Mouse (Mus musculus) embryonic facial prominence, embryonic 10.5 days (tissue): Measurements from ENCODE around the gene Ccdc59. TPM values are rescaled to one million over a fixed set of nuclear protein-coding genes. Genes with fewer than 3 reads are reported as not detected.

ENCODE experiments used
- DNase-seq: peaks from one replicate; pipeline ENCODE4 v3.0.0-alpha.2; 2017; ENCODE audit warnings: low spot score
- H3K27ac ChIP-seq: fragments of 300-500 bp; sonication (generic); replicated peaks from 2 replicates; pipeline ENCODE4 v1.5.1; 2016; ENCODE audit warnings: mild to moderate bottlenecking
- H3K27me3 ChIP-seq: fragments of 300-500 bp; sonication (generic); replicated peaks from 2 replicates; pipeline ENCODE4 v1.6.1; 2016; ENCODE audit warnings: low read depth, mild to moderate bottlenecking; ENCODE audit not compliant: poor library complexity, severe bottlenecking
- H3K36me3 ChIP-seq: fragments of 300-500 bp; sonication (generic); replicated peaks from 2 replicates; pipeline ENCODE4 v1.6.1; 2016; ENCODE audit warnings: mild to moderate bottlenecking, moderate library complexity
- H3K4me1 ChIP-seq: fragments of 300-500 bp; sonication (generic); 2 replicates; pipeline ENCODE4 v1.6.1; 2016
- H3K4me3 ChIP-seq: fragments of 300-500 bp; sonication (generic); 2 replicates; pipeline ENCODE4 v1.5.1; 2016; ENCODE audit warnings: mild to moderate bottlenecking, moderate library complexity
- H3K9me3 ChIP-seq: fragments of 300-500 bp; sonication (generic); 2 replicates; pipeline ENCODE4 v1.6.1; 2016; ENCODE audit warnings: mild to moderate bottlenecking
- WGBS: fragments of 180-500 bp; shearing (Covaris S2); methylation state at CpG from one replicate; pipeline ENCODE4 v1.1.7; 2016; 5-methylcytosine and 5-hydroxymethylcytosine counted together
- polyA plus RNA-seq: library from polyadenylated mRNA; unstranded; fragments of >200 nt; fragmentation: Nextera tagmentation; extraction: Ambion mirVana; gene quantifications from 2 replicates; pipeline ENCODE4 v1.2.1, GENCODE M21; 2016

The Ccdc59 gene
- polyA plus RNA-seq, 1 experiment from 2014 or later = 57.6 TPM

DNA sequence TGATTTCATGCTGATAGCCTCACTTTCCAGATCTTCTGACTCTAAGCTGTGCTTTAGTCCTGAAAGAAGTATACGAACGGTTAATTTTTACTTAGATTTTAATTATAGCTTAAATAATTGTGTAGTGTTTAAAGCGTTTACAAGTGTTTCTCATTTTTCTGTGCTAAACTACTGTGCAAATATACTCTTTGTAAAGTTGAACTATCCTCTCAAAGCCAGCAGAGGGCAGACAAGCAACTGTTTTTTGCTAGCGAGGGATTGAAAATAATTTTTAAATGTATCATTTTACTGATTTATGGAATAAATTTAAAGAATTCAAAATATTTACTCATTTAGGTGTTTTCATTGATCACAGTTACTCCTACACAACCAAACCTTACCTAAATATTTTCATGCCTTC, 26.4 kb downstream of the Ccdc59 start:
- Histone ChIP-seq H3K27me3 (no peaks in the 10 kb centered on the region), H3K27ac (no peak overlapping the region), H3K36me3 (no peaks in the 10 kb centered on the region), H3K4me1 (no peaks in the 10 kb centered on the region), H3K4me3 (no peak overlapping the region), H3K9me3 (no peaks in the 10 kb centered on the region)
- WGBS = 56% methylated on average over 4 of the region's 4 CpGs
- no peak for DNase-seq

Other genes with a start within 250 kb of the Ccdc59 start
- 13.1 and 13.9 TPM in 2 replicates for gene Mettl25, start 313 bp downstream of the Ccdc59 start, polyA plus RNA-seq